Mouse (Mus musculus) NIH3T3 (cell line): ENCODE data around the gene Hivep2.
A peak's percentile ranks its signal among the peaks of the same experiment; 100 is the strongest.

Source experiments
- DNase-seq: peaks from one replicate; pipeline ENCODE4 v3.0.0-alpha.2; 2012; ENCODE audit warnings: low read depth

Gene Hivep2

GRCm38 (mm10) chr10:14168197-14168844, 202.4 kb downstream of the Hivep2 start:
- no peak for DNase-seq

GRCm38 (mm10) chr10:14168869-14169566, 203.1 kb downstream of the Hivep2 start:
- no peak for DNase-seq

GRCm38 (mm10) chr10:14174124-14174523, 208.2 kb downstream of the Hivep2 start:
- DNase-seq: no peak

- no peak for DNase-seq
These were observed 213.8 kb downstream of the Hivep2 start for GRCm38 (mm10) chr10:14179424-14180339.

- no peak for DNase-seq
These were observed 220.6 kb downstream of the Hivep2 start for GRCm38 (mm10) chr10:14186352-14186976.

GRCm38 (mm10) chr10:14189050-14189449, 223.2 kb downstream of the Hivep2 start:
- no peak for DNase-seq

- DNase-seq: no peak
These were observed 225.3 kb downstream of the Hivep2 start for GRCm38 (mm10) chr10:14191202-14191601.

GRCm38 (mm10) chr10:14192156-14192555, 226.3 kb downstream of the Hivep2 start:
- no peak for DNase-seq

- DNase-seq: no peak
These were observed 227.8 kb downstream of the Hivep2 start for GRCm38 (mm10) chr10:14193702-14194101.

- DNase-seq: no peak
These were observed 230.1 kb downstream of the Hivep2 start for GRCm38 (mm10) chr10:14195778-14196650.

- no peak for DNase-seq
These were observed 230.9 kb downstream of the Hivep2 start for GRCm38 (mm10) chr10:14196785-14197184.

- peak; percentile 68 for DNase-seq
These were observed 231.4 kb downstream of the Hivep2 start for GRCm38 (mm10) chr10:14197261-14197660.

GRCm38 (mm10) chr10:14199332-14199731, 233.5 kb downstream of the Hivep2 start:
- DNase-seq: no peak

- peak; percentile 79 for DNase-seq
These were observed 234.4 kb downstream of the Hivep2 start for GRCm38 (mm10) chr10:14200310-14200709.
